Mouse (Mus musculus) A20 (cell line): Measurements from ENCODE around the gene Ech1.

ENCODE experiments used
- DNase-seq: peaks from one replicate; pipeline ENCODE4 v3.0.0-alpha.2; 2011; ENCODE audit warnings: low read depth, low spot score

Ech1 gene

DNA sequence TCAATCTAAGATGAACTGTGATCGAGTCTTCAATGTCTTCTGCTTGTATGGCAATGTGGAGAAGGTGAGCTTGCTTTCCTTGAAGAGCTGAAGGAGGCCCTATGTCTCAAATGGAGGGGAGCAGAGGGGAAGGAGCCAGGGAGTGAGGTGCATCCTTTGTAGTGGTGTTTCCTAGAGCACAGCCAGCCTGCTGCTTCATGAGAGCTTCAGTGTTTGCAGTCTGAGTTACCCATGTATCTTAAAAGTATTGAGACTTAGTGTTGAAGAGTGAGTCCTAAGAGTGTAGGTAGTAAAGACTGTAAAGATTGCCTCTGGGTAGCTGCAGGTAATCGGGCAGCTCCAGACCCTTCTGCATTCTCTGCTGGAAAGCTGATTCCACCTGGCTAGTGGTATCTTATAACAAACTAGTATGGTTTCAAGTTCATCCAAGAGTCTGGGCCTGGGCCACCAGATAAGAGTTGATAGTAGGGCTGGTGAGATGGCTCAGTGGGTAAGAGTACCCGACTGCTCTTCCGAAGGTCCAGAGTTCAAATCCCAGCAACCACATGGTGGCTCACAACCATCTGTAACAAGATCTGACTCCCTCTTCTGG is 6.1 kb upstream of the Ech1 start:
- no peak for DNase-seq

DNA sequence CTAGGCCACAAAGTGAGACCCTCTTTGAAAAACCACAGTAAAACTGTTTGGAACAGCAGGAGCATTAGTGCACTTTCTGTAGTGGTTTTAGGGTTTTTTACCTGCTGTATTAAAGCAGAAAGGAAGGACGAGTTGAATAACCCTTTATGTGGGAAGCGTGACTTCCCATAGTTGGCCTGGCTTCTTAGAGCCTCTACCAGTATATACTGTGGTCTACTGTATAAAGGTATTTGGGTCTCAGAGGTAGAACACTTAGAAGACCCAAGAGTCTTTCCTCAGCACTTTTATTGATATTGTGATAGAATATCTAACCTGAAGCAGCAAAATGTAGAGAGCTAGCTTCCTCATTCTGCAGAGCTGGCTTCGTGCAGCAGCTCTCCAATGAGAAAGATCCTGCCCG is 5.4 kb upstream of the Ech1 start:
- DNase-seq: no peak

DNA sequence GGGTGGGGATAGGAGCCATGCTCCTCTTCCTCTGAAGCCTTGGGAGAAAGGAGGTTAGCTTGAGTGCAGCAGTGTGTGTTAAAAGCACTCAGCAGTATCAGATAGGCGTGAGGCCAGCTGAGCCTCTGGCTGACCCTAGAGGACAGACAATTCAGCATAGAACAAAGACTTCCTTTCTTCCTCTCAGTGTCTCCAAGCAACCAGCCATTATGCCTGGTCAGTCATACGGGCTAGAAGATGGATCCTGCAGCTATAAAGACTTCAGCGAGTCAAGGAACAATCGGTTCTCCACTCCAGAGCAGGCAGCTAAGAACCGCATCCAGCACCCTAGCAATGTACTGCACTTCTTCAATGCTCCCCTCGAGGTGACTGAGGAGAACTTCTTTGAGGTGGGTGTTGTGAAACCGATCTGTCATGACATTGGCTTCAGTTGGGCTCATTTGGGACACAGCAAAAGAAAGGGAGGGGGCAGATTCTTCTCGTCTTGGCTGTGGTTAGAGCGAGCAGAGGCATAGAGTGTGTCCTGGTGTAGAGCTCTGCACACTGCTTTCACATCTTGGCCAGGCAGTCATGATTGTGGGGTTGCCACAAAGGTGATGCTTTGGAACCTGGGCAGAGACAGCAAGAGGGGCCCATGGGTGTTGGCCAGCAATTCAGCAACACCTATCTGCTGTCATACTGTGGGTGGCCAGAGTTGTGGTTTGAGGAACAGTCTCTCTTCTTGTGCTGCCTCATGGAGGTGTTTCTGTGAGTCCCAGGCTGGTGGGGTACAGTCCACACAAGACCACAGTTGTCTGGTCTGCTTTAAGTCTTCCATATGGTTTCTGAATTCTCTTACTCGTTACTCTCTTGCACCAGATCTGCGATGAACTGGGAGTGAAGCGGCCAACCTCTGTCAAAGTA is 4.4 kb upstream of the Ech1 start:
- DNase-seq: no peak

DNA sequence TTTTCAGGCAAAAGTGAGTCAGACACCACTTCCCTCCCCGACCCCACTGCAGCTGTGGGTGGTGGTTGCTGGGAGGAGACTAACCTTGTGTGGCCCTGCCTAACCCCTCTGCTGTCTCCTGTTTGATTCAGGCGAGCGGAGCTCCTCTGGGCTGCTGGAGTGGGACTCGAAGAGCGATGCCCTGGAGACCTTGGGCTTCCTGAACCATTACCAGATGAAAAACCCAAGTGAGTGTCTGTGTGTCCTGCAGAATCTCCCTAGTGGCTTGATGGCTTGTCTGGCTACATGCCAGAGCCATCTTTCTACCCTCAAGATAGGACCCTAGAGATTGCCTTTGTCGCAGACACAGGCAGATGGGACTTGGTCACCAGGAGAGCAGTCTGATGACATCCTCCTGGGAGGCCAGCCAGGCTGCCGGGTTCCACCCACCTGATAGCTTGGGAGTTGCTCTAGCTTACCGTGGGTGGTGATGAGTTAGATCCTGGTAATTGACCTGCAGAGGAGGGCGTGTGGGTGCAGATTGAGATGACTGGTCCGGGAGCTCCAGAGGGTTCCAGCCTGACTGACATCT is 3.7 kb upstream of the Ech1 start:
- DNase-seq: no peak

DNA sequence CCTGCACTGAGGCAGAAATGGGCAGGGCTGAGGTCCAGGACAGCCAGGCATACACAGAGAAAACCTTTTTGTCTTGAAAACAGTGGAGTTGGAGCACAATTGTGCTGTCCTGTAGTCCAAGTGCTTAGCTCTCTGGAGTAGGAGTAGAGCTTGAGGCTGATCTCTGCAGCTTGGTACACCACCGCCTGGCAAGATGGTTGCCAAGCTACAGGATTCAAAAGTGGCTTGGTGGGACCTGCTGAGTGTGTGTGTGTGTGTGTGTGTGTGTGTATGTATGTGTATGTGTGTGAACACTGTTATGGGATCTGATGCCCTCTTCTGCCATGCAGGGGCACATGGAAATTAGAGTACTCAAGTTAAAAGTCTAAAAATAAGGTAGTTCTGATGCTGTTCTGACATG is 2.5 kb upstream of the Ech1 start:
- DNase-seq: no peak

GRCm38 (mm10) chr7:28822993-28823903 is 1.8 kb upstream of the Ech1 start:
- DNase-seq: peak; percentile 47

DNA sequence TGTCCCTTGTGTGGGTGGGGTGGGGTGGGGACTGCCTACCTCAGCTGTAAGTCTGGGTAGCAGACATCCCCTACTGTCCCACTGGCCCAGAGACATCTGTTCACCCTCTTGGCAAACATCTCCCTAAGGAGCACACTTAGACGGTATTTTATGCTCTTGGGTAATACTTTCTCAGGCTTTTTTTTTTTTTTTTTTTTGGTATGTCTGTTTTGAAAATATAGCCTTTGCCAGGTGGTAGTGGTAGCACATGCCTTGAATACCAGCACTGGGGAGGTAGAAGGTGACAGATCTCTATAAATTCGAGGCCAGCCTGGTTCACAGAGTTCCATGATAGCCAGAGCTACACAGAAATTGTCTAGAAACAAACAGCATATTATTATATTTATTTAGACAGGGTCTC is 1.1 kb upstream of the Ech1 start:
- peak; percentile 37 for DNase-seq

GRCm38 (mm10) chr7:28825686-28826401 is 827 bp downstream of the Ech1 start:
- DNase-seq: peak; percentile 76

DNA sequence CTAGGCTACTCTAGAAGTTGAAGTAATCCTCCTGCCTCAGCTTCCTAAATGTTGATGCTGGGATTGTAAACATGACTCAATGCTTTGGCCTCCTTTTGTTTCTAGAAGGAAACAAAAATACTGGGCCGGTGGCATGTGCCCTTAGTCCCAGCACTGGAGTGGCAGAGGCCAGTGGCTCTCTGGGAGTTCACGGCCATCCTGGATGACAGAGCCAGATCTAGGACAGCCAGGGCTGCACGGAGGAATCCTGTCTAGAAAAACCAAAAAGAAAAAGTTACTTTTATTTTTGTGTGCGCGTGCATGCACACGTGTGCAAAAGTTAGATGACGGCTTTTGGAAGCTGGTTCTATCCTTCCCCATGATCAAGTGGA is 1.4 kb downstream of the Ech1 start:
- DNase-seq: no peak

DNA sequence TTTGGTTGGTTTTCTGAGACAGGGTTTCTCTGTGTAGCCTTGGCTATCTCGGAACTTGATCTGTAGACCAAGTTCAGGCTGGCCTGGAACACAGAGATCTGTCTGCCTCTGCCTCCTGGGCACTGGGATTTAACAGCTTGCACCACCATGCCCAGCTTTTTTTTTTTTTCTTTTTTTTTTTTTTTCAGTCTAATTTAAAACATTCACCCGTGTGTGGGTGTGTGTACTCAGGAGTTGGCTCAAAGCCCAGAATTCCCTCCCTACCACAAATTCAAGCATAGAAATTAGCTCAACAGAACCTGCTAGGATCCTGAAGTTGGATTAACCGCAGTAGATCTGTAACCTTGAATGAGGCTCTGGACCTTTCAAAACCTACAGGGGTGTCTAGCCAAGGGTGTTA is 2.3 kb downstream of the Ech1 start:
- DNase-seq: no peak

GRCm38 (mm10) chr7:28829821-28830220 is 4.8 kb downstream of the Ech1 start:
- no peak for DNase-seq

DNA sequence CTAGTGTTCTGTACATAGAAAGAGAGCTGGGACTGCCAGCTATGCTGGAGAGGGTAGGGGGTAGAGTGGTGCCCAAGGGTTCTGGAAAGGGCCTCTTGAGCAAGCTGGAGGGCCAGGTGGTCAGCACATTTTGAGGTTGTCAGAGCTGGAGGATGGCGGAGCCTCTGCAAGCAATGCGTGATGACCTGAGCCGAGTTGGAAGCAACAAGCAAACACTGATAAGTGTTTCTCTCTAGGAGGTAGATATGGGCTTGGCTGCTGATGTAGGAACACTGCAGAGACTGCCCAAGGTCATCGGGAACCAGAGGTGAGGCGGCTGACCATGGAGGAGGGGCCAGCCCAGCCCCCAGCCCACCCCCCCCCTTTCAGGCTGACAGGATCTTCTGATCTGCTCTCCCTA is 6.0 kb downstream of the Ech1 start:
- no peak for DNase-seq

DNA sequence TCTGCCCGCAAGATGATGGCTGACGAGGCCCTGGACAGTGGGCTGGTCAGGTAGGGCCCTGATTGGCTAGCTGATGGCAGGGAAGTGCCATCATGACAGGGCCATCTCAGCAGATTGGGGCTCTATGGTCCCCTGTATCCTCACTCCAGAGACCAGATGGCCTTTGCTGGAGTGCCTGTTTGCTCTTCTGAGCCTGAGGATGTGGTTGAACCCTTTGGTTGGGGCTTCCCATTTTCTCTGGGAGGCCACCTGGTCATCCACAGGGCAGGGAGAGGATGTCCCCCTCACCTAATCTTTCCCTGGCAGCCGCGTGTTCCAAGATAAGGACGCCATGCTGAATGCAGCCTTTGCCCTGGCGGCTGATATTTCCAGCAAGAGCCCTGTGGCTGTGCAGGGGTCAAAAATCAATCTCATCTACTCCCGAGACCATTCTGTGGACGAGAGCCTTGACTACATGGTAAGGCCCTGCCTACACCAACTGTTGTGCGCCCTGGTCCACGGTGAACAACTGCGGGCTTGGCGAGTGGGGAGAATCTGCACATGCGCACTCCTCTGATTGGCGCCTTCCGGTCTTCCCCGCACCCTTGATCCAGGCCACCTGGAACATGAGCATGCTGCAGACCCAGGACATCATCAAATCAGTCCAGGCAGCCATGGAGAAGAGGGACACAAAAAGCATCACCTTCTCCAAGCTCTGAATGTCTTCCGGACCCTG is 6.6 kb downstream of the Ech1 start:
- DNase-seq: no peak

DNA sequence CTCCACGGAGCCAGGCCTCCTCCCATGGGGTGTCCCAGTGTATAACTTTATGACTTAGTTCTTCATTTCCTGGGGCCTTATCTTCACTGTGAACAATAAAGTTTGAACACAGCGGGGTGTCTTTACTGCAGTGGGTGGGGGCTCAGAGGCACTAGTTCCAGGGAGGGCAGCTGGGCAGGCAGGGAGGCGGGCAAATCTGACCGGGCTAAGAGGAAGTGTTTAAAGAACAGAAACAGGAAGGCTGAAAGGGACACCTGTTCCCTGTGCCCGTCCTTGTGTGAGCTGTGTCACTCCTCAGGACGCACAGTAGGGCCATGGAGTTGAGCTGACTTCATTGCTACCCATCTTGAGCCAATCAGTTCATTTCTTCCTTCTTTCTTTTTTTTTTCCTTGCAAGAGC is 7.1 kb downstream of the Ech1 start:
- DNase-seq: peak; percentile 83

- no peak for DNase-seq
These were observed 8.8 kb downstream of the Ech1 start, which contains the start of gene Lgals4 for GRCm38 (mm10) chr7:28833723-28834347. Gene Lgals4 (plus strand): TSS chr7:28833854.

- DNase-seq: no peak
These were observed 11.9 kb downstream of the Ech1 start for GRCm38 (mm10) chr7:28836936-28837335.

- DNase-seq: no peak
These were observed 13.3 kb downstream of the Ech1 start for GRCm38 (mm10) chr7:28838331-28838730.

- DNase-seq: no peak
These were observed 22.3 kb downstream of the Ech1 start for GRCm38 (mm10) chr7:28847273-28847672.

DNA sequence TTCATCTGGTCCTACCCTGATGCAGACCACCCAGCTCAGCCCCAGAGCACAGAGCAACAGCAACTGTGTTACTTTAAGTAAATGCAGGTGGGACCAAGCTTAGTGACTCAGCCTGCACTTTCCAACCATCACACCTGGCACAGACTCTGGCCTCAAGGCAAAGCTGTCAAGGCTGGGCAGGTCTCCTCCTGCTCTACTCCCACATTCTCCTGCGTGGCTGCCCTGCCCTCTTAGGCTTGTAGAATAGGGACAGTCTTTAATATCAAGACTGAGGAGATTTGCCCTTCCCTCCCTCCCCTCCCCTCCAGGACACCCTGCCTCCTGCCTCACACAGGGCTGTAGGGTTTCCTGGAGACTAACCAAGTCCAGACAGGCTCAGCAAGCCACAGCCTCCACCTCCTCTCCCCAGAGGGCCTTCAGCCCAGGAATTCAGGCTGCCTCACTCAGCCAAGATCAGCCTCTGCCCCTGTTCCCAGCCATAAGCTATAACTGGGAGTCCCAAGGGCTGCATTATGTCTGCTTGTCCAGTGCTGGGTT is 24.8 kb downstream of the Ech1 start:
- no peak for DNase-seq

GRCm38 (mm10) chr7:28850642-28851041 is 25.6 kb downstream of the Ech1 start:
- no peak for DNase-seq
